Mouse (Mus musculus) forebrain, embryonic 16.5 days (tissue): ENCODE data around the gene Dnajc5g. TPM values are rescaled to one million over a fixed set of nuclear protein-coding genes. Genes with fewer than 3 reads are reported as not detected.

ENCODE experiments used
- ATAC-seq: fragments of 200-750 bp; cut with Nextera tagmentation; 2 replicates; pipeline ENCODE4 v1.8.0; 2017; ENCODE audit warnings: mild to moderate bottlenecking, moderate library complexity
- H3K27ac ChIP-seq: fragments of 300-500 bp; sonication (generic); 2 replicates; pipeline ENCODE4 v1.5.1; 2014; ENCODE audit warnings: low read length, control low read depth
- H3K27me3 ChIP-seq: fragments of 300-500 bp; sonication (generic); replicated peaks from 2 replicates; pipeline ENCODE4 v1.6.1; 2014; ENCODE audit warnings: low read length; ENCODE audit not compliant: control insufficient read depth, insufficient read depth
- H3K36me3 ChIP-seq: fragments of 300-500 bp; sonication (generic); 2 replicates; pipeline ENCODE4 v1.6.1; 2014; ENCODE audit not compliant: control insufficient read depth, insufficient read depth
- H3K4me1 ChIP-seq: fragments of 300-500 bp; sonication (generic); replicated peaks from 2 replicates; pipeline ENCODE4 v1.6.1; 2014; ENCODE audit warnings: low read length; ENCODE audit not compliant: control insufficient read depth, insufficient read depth
- H3K4me2 ChIP-seq: fragments of 300-500 bp; sonication (generic); 2 replicates; pipeline ENCODE4 v1.6.1; 2014; ENCODE audit warnings: mild to moderate bottlenecking, low read length, control low read depth
- H3K4me3 ChIP-seq: fragments of 300-500 bp; sonication (generic); replicated peaks from 2 replicates; pipeline ENCODE4 v1.5.1; 2014; ENCODE audit warnings: mild to moderate bottlenecking, low read length, control low read depth
- H3K9ac ChIP-seq: fragments of 300-500 bp; sonication (generic); replicated peaks from 2 replicates; pipeline ENCODE4 v1.6.1; 2014; ENCODE audit warnings: low read depth, low read length, control low read depth
- H3K9me3 ChIP-seq: fragments of 300-500 bp; sonication (generic); 2 replicates; pipeline ENCODE4 v1.6.1; 2016; ENCODE audit warnings: low read length; ENCODE audit not compliant: control insufficient read depth
- WGBS: fragments of 180-500 bp; shearing (Covaris S2); extraction: QIAGEN DNeasy Blood & Tissue Kit; methylation state at CpG from one replicate; pipeline ENCODE4 v1.1.7; 2014; 5-methylcytosine and 5-hydroxymethylcytosine counted together
- polyA plus RNA-seq: library from polyadenylated mRNA; unstranded; fragments of >200 nt; fragmentation: Nextera tagmentation; extraction: Ambion mirVana; gene quantifications from 2 replicates; pipeline ENCODE4 v1.2.1, GENCODE M21; 2015

Gene Dnajc5g
- not detected in 2 replicates for polyA plus RNA-seq

- Histone ChIP-seq H3K4me3 (no peak within 1 kb of the TSS), H3K27me3 (no peaks in the 10 kb centered on the region), H3K9me3 (no peaks in the 10 kb centered on the region), H3K4me1 (no peaks in the 10 kb centered on the region), H3K9ac (no peak within 1 kb of the TSS), H3K27ac (no peak within 1 kb of the TSS), H3K4me2 (no peak within 1 kb of the TSS), H3K36me3 (no peaks in the 10 kb centered on the region)
- WGBS: 87% methylated on average over 9 of the region's 9 CpGs
- no peak for ATAC-seq
These were observed at the start of gene Dnajc5g for GRCm38 (mm10) chr5:31105814-31106335. TSS of gene Dnajc5g (plus strand) at chr5:31106285.

GRCm38 (mm10) chr5:31069810-31070209 lies 36.3 kb upstream of the Dnajc5g start:
- 99% methylated on average over 3 of the region's 3 CpGs for WGBS
- no peaks in the 10 kb centered on the region for H3K4me1 ChIP-seq
- no peak overlapping the region for H3K27ac ChIP-seq
- no peak overlapping the region for H3K4me2 ChIP-seq
- H3K9me3 ChIP-seq: no peaks in the 10 kb centered on the region
- no peak overlapping the region for H3K9ac ChIP-seq
- ATAC-seq: no peak
- peaks cover 35% of the 10 kb centered on the region for H3K36me3 ChIP-seq
- H3K4me3 ChIP-seq: no peak overlapping the region
- H3K27me3 ChIP-seq: no peaks in the 10 kb centered on the region

GRCm38 (mm10) chr5:31071059-31071458 lies 35.0 kb upstream of the Dnajc5g start:
- 92% methylated on average over 2 of the region's 2 CpGs for WGBS
- peaks cover 37% of the 10 kb centered on the region for H3K36me3 ChIP-seq

GRCm38 (mm10) chr5:31071821-31072220 lies 34.3 kb upstream of the Dnajc5g start:
- H3K9ac ChIP-seq: no peak overlapping the region
- no peak overlapping the region for H3K27ac ChIP-seq
- ATAC-seq: no peak
- no peak overlapping the region for H3K4me2 ChIP-seq
- WGBS: 95% methylated on average over 11 of the region's 11 CpGs
- peaks cover 37% of the 10 kb centered on the region for H3K36me3 ChIP-seq
- H3K9me3 ChIP-seq: no peaks in the 10 kb centered on the region
- no peaks in the 10 kb centered on the region for H3K4me1 ChIP-seq
- no peak overlapping the region for H3K4me3 ChIP-seq
- no peaks in the 10 kb centered on the region for H3K27me3 ChIP-seq

More at GRCm38 (mm10) chr5:31071059-31071458, 35.0 kb upstream of the Dnajc5g start:
- no peaks in the 10 kb centered on the region for H3K9me3 ChIP-seq
- H3K27ac ChIP-seq: no peak overlapping the region
- H3K4me2 ChIP-seq: no peak overlapping the region
- no peak overlapping the region for H3K4me3 ChIP-seq
- no peak for ATAC-seq
- H3K27me3 ChIP-seq: no peaks in the 10 kb centered on the region
- H3K4me1 ChIP-seq: no peaks in the 10 kb centered on the region
- no peak overlapping the region for H3K9ac ChIP-seq

- WGBS: 95% methylated on average over 12 of the region's 12 CpGs
- H3K9me3 ChIP-seq: no peaks in the 10 kb centered on the region
- no peak overlapping the region for H3K4me3 ChIP-seq
- no peak overlapping the region for H3K27ac ChIP-seq
- no peak overlapping the region for H3K9ac ChIP-seq
- H3K36me3 ChIP-seq: peaks cover 34% of the 10 kb centered on the region
- no peak overlapping the region for H3K4me2 ChIP-seq
- H3K27me3 ChIP-seq: no peaks in the 10 kb centered on the region
- H3K4me1 ChIP-seq: no peaks in the 10 kb centered on the region
- ATAC-seq: no peak
These were observed 32.9 kb upstream of the Dnajc5g start for GRCm38 (mm10) chr5:31073176-31073575.

- no peak overlapping the region for H3K4me2 ChIP-seq
- no peak overlapping the region for H3K27ac ChIP-seq
- peaks cover 25% of the 10 kb centered on the region for H3K36me3 ChIP-seq
- WGBS: 91% methylated on average over 13 of the region's 13 CpGs
- H3K9me3 ChIP-seq: no peaks in the 10 kb centered on the region
- H3K27me3 ChIP-seq: no peaks in the 10 kb centered on the region
- H3K4me1 ChIP-seq: peaks cover 10% of the 10 kb centered on the region
- ATAC-seq: no peak
- no peak overlapping the region for H3K9ac ChIP-seq
- H3K4me3 ChIP-seq: no peak overlapping the region
These were observed 29.7 kb upstream of the Dnajc5g start for GRCm38 (mm10) chr5:31076346-31076745.

- Histone ChIP-seq H3K9me3 (no peaks in the 10 kb centered on the region), H3K27ac (0 out of 2 replicates have a peak overlapping the region, but pooled peaks have one; percentile 24), H3K27me3 (no peaks in the 10 kb centered on the region), H3K9ac (no peak overlapping the region), H3K4me1 (peaks cover 10% of the 10 kb centered on the region), H3K36me3 (peaks cover 8% of the 10 kb centered on the region), H3K4me3 (no peak overlapping the region), H3K4me2 (no peak overlapping the region)
- WGBS: 76% methylated on average over 13 of the region's 13 CpGs
- no peak for ATAC-seq
These were observed 25.9 kb upstream of the Dnajc5g start for GRCm38 (mm10) chr5:31080059-31080794.

- H3K4me3 ChIP-seq: no peak overlapping the region
- peaks cover 8% of the 10 kb centered on the region for H3K36me3 ChIP-seq
- no peak overlapping the region for H3K27ac ChIP-seq
- H3K4me2 ChIP-seq: no peak overlapping the region
- H3K4me1 ChIP-seq: peaks cover 10% of the 10 kb centered on the region
- no peaks in the 10 kb centered on the region for H3K9me3 ChIP-seq
- WGBS: 82% methylated on average over 3 of the region's 3 CpGs
- no peaks in the 10 kb centered on the region for H3K27me3 ChIP-seq
- ATAC-seq: no peak
- no peak overlapping the region for H3K9ac ChIP-seq
These were observed 25.3 kb upstream of the Dnajc5g start for GRCm38 (mm10) chr5:31080795-31081164.

GRCm38 (mm10) chr5:31081386-31081785 lies 24.7 kb upstream of the Dnajc5g start:
- no peak overlapping the region for H3K4me2 ChIP-seq
- ATAC-seq: no peak
- no peaks in the 10 kb centered on the region for H3K9me3 ChIP-seq
- H3K27me3 ChIP-seq: no peaks in the 10 kb centered on the region
- no peak overlapping the region for H3K4me3 ChIP-seq
- WGBS: 74% methylated on average over 3 of the region's 3 CpGs
- H3K9ac ChIP-seq: no peak overlapping the region
- H3K4me1 ChIP-seq: peaks cover 10% of the 10 kb centered on the region
- H3K27ac ChIP-seq: no peak overlapping the region
- H3K36me3 ChIP-seq: peaks cover 4% of the 10 kb centered on the region
